Mouse (Mus musculus): Measurements from ENCODE around the gene Xcl1. TPM values are rescaled to one million over a fixed set of nuclear protein-coding genes. Genes with fewer than 3 reads are reported as not detected.

The Xcl1 gene
- total and polyA plus RNA-seq, 3 experiments = 0.27 TPM; not detected in 2

- no peak overlapping the region for H3K9ac ChIP-seq (ENCODE audit: low read depth, low read length)
- TF ChIP-seq POLR2A (IDR thresholded peaks at IDR 0.05; ENCODE audit: insufficient read depth, low read depth, low read length) (no peak), CTCF (IDR thresholded peaks at IDR 0.05) (no peak), EP300 (IDR thresholded peaks at IDR 0.05; ENCODE audit: insufficient read depth, low read depth, low read length) (no peak)
- H3K27me3 ChIP-seq (ENCODE audit: control insufficient read depth, insufficient read depth, low read length) = no peaks in the 10 kb centered on the region
- H3K36me3 ChIP-seq (ENCODE audit: control insufficient read depth, insufficient read depth, low read length) = no peaks in the 10 kb centered on the region
- no peak overlapping the region for H3K27ac ChIP-seq
- no peaks in the 10 kb centered on the region for H3K4me1 ChIP-seq (ENCODE audit: control insufficient read depth, insufficient read depth, low read length)
- DNase-seq = no peak
- no peaks in the 10 kb centered on the region for H3K79me2 ChIP-seq (replicated peaks; ENCODE audit: control insufficient read depth, insufficient read depth, low read length)
- no peak overlapping the region for H3K4me3 ChIP-seq
- whole genome bisulfite sequencing = 85% methylated on average over 10 of the region's 10 CpGs
- intact Hi-C loops (cut with DNase I) = no loop called here
Measured at GRCm38 (mm10) chr1:164933441-164934188, 1.7 kb downstream of the Xcl1 start.

DNA sequence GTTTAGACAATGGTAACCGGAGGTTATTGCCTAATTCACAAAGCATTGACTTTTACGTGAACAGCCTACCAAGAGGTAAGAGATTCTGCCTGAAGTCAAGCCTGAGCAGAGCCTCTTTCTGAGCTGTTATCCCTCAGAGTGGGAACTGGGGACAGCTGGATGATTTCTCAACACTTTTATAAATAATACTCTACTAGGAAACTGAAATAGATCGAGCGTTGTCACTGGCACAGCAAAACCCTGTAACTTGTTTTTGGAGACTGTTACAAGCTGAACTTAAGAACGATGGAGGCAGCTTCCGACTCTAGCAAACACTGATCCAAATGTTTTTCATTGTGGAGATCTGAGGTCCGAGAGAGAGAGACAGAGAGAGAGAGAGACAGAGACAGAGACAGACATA, 4.2 kb downstream of the Xcl1 start:
- Histone ChIP-seq H3K36me3 (ENCODE audit: control insufficient read depth, insufficient read depth, low read length) (no peaks in the 10 kb centered on the region), H3K4me3 (no peak overlapping the region), H3K27ac (no peak overlapping the region), H3K9ac (ENCODE audit: low read depth, low read length) (no peak overlapping the region), H3K4me1 (ENCODE audit: control insufficient read depth, insufficient read depth, low read length) (no peaks in the 10 kb centered on the region), H3K79me2 (replicated peaks; ENCODE audit: control insufficient read depth, insufficient read depth, low read length) (no peaks in the 10 kb centered on the region), H3K27me3 (ENCODE audit: control insufficient read depth, insufficient read depth, low read length) (no peaks in the 10 kb centered on the region)
- intact Hi-C loops (cut with DNase I) = no loop called here
- DNase-seq = no peak
- TF ChIP-seq POLR2A (IDR thresholded peaks at IDR 0.05; ENCODE audit: insufficient read depth, low read depth, low read length) (no peak), CTCF (IDR thresholded peaks at IDR 0.05) (no peak), EP300 (IDR thresholded peaks at IDR 0.05; ENCODE audit: insufficient read depth, low read depth, low read length) (no peak)
- WGBS = 79% methylated on average over 7 of the region's 7 CpGs

- no peak for DNase-seq
- intact Hi-C loops (cut with DNase I) = no loop called here
- 83% methylated on average over 3 of the region's 3 CpGs for WGBS
- no peaks in the 10 kb centered on the region for H3K27me3 ChIP-seq (ENCODE audit: control insufficient read depth, insufficient read depth, low read length)
- H3K4me3 ChIP-seq = no peak overlapping the region
- no peaks in the 10 kb centered on the region for H3K4me1 ChIP-seq (ENCODE audit: control insufficient read depth, insufficient read depth, low read length)
- no peak overlapping the region for H3K27ac ChIP-seq
- no peaks in the 10 kb centered on the region for H3K36me3 ChIP-seq (ENCODE audit: control insufficient read depth, insufficient read depth, low read length)
- no peak for TF ChIP-seq CTCF (IDR thresholded peaks at IDR 0.05)
- TF ChIP-seq POLR2A (IDR thresholded peaks at IDR 0.05; ENCODE audit: insufficient read depth, low read depth, low read length) = no peak
- no peak for TF ChIP-seq EP300 (IDR thresholded peaks at IDR 0.05; ENCODE audit: insufficient read depth, low read depth, low read length)
- H3K9ac ChIP-seq (ENCODE audit: low read depth, low read length) = no peak overlapping the region
- H3K79me2 ChIP-seq (replicated peaks; ENCODE audit: control insufficient read depth, insufficient read depth, low read length) = no peaks in the 10 kb centered on the region
Measured at GRCm38 (mm10) chr1:164930006-164930405, 5.3 kb downstream of the Xcl1 start.

DNA sequence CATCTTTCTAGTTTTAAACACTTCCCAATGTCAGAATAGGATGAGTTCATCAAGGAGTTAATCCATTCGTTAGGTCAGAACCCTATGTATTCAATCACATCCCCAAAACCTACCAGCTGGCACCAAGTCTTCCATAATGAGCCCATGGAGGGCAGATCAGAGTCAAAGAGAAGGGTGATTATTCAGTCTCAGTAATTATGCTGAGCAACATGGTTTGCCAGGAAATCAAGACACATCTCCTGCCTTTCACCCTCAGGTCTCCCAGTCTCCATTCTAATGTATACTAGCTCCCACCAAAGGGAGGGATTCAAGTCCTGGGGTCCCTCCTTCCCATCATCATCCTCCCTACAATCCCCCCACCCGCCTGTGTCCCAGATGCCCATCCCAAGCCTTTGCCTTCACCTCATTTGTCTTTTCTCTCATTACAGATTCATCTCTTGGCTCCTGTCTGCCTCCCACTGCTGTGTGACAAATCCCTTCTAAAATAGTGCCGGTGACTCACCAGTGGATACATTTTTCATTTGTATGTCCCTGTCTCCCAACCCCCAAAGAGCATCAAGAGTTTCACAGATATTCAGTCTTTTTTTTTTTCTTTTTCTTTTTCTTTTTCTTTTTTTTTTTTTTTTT, 8.7 kb downstream of the Xcl1 start:
- Histone ChIP-seq H3K36me3 (ENCODE audit: control insufficient read depth, insufficient read depth, low read length) (no peaks in the 10 kb centered on the region), H3K27me3 (ENCODE audit: control insufficient read depth, insufficient read depth, low read length) (no peaks in the 10 kb centered on the region), H3K4me1 (ENCODE audit: control insufficient read depth, insufficient read depth, low read length) (no peaks in the 10 kb centered on the region), H3K9ac (ENCODE audit: low read depth, low read length) (no peak overlapping the region), H3K4me3 (no peak overlapping the region), H3K27ac (no peak overlapping the region), H3K79me2 (replicated peaks; ENCODE audit: control insufficient read depth, insufficient read depth, low read length) (no peaks in the 10 kb centered on the region)
- intact Hi-C loops (cut with DNase I) = no loop called here
- WGBS = 79% methylated on average over 3 of the region's 3 CpGs
- no peak for DNase-seq
- TF ChIP-seq EP300 (IDR thresholded peaks at IDR 0.05; ENCODE audit: insufficient read depth, low read depth, low read length) = no peak
- TF ChIP-seq POLR2A (IDR thresholded peaks at IDR 0.05; ENCODE audit: insufficient read depth, low read depth, low read length) = no peak
- no peak for TF ChIP-seq CTCF (IDR thresholded peaks at IDR 0.05)

DNA sequence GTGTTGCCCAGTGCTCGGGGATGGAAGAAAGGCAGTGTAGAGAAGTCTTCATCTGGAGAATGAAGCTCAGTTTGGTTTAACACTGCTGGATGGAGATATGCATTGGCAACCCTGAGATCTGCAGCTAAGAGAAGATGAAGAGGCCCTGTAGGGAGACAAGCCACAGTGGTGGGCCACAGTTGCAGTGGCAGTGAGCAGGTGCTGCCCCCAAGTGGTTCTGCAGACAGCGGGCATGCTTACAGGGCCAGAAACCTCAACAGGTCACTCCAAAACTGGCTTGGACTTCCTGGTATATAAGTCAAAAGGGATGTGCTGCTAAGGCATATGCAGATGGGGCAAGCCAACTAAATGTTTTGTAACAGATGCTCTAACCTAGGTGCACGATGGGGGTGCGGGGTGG, 30.3 kb downstream of the Xcl1 start:
- no peaks in the 10 kb centered on the region for H3K27me3 ChIP-seq (ENCODE audit: control insufficient read depth, insufficient read depth, low read length)
- intact Hi-C loops (cut with DNase I) = loop anchor here (2.0 kb wide), 1 partner anchor 538 kb away; no protein-coding TSS in a partner anchor
- no peaks in the 10 kb centered on the region for H3K79me2 ChIP-seq (replicated peaks; ENCODE audit: control insufficient read depth, insufficient read depth, low read length)
- H3K4me1 ChIP-seq (ENCODE audit: control insufficient read depth, insufficient read depth, low read length) = no peaks in the 10 kb centered on the region
- H3K27ac ChIP-seq = no peak overlapping the region
- H3K36me3 ChIP-seq (ENCODE audit: control insufficient read depth, insufficient read depth, low read length) = no peaks in the 10 kb centered on the region
- no peak overlapping the region for H3K9ac ChIP-seq (ENCODE audit: low read depth, low read length)
- DNase-seq = peak; percentile 57 to 65
- WGBS = 56% methylated on average over 4 of the region's 4 CpGs
- TF ChIP-seq CTCF (IDR thresholded peaks at IDR 0.05) (peak; percentile 80), EP300 (IDR thresholded peaks at IDR 0.05; ENCODE audit: insufficient read depth, low read depth, low read length) (peak; percentile 64; the same call in 1 of the 2 replicates), POLR2A (IDR thresholded peaks at IDR 0.05; ENCODE audit: insufficient read depth, low read depth, low read length) (no peak)
- no peak overlapping the region for H3K4me3 ChIP-seq

DNA sequence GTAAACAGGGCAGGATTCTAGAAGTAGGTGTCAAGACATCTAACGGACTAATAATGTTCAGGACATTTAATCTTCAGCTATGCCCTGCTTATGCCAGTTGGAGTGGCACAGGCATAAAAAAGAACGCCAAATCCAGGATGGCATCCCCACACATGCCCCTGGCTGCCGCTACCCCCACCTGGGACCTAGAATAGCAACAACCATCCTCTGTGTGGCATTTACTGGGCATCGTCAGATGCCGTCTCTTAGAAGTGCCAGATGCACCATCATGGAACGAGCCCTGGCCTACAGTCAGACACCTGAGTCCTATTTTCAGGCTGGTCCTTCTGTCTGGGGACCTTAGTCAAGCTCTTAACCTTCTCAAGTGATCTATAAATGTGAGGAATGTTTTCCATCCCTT, 34.6 kb downstream of the Xcl1 start:
- 70% methylated on average over 6 of the region's 6 CpGs for WGBS
- Histone ChIP-seq H3K27ac (peak overlapping the region; percentile 65), H3K36me3 (ENCODE audit: control insufficient read depth, insufficient read depth, low read length) (no peaks in the 10 kb centered on the region; the same call in 1 of the 2 replicates), H3K4me3 (no peak overlapping the region), H3K27me3 (ENCODE audit: control insufficient read depth, insufficient read depth, low read length) (no peaks in the 10 kb centered on the region), H3K4me1 (ENCODE audit: control insufficient read depth, insufficient read depth, low read length) (peaks cover 6% of the 10 kb centered on the region), H3K79me2 (replicated peaks; ENCODE audit: control insufficient read depth, insufficient read depth, low read length) (no peaks in the 10 kb centered on the region), H3K9ac (ENCODE audit: low read depth, low read length) (no peak overlapping the region)
- TF ChIP-seq EP300 (IDR thresholded peaks at IDR 0.05; ENCODE audit: insufficient read depth, low read depth, low read length) (0 out of 2 replicates have a peak, but pooled peaks have one; percentile 36), CTCF (IDR thresholded peaks at IDR 0.05) (no peak), POLR2A (IDR thresholded peaks at IDR 0.05; ENCODE audit: insufficient read depth, low read depth, low read length) (no peak)
- DNase-seq = peak; percentile 21 to 48
- intact Hi-C loops (cut with DNase I) = loop anchor here (5.0 kb wide), 3 partner anchors 138 to 583 kb away; no protein-coding TSS in a partner anchor
